Mouse (Mus musculus): ENCODE measurements at regions not wholly inside any gene's neighbourhood (a gene's known extent, or its start where the extent isn't known, plus 50 kb on each side); places are given as distances from the start of the nearest gene placed in this dataset.
"Not testable (repeated sequence)": the region's sequence is repeated elsewhere in the genome, so short reads cannot be mapped to it uniquely, and the experiment has no call there.

DNA sequence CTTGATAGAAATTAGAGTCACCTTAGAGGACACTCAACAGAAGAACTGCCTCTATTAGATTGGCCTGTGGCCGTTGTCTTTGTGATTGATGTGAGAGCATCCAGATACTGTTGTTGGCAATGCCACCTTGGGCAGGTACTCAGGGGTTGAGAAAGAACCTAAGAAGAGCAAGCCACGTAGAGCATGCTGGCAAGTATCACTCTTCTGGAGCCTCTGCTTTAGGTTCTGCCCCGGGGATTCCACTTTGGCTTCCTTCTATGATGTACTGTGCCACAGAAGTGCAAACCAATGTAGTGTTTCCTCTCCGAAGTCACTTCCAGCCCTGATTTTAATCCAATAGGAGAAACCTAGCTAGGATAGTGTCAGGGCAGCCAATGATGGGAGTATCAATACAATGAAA lies 98.3 kb upstream of the Fam84a start:
- no peak for DNase-seq (ENCODE audit: low spot score in 2 of 2)

DNA sequence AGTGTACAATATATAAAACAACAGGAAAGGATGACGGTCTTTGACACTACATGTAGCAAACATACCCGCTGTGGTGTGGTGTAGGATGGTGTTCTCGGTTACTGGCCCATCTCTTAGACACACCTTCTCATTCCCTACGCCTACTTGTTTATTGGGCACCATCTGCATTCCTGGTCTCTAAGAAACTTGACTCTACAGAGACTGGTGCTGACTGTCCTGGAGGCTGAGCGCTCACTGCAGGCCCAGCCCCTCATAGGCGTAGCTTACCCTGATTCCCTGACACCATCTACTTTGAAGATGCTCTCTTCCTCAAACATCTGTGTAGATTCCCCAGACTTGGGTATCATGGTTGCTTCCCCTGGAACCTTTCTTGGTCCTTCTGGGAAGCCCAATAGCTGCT lies 90.9 kb upstream of the Fam84a start:
- DNase-seq (ENCODE audit: low spot score in 2 of 2): not testable (repeated sequence)

DNA sequence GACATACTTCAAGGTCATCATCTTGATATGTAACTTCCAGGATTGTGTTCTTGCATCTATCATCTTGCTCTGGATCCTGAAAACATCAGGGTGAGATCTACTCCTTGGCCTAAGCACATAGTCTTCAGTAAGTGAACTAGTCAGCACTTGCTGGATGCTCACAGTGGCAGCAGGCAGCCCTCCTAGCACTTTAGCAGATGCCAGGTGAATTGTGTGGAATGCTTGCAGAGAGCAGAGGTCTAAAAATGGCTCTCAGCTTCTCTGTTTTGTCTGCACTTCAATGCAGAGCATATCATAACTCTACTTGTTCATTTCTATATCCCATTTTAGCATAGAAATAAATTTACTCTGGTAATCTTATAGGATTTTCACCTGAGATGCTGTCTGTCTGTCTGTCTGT lies 85.8 kb upstream of the Fam84a start:
- no peak for DNase-seq (ENCODE audit: low spot score in 2 of 2)

DNA sequence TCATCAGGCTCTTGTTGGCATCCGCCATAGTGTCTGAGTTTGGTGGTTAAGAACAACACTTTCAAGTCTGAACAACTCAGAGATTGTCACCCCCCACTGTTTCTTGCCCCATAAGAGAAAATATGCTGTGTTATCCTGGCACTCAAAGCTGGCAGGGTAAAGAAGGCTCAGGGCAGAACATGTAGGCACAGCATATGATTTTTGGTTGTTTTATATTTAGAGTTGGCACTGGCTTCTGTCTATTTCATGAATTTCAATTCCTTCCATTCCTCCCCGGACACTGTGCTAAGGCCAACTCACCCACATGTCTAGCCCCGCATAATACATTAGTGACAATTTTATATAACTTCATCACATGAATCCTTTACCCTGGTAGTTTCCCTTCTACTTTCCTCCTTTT lies 83.5 kb upstream of the Fam84a start:
- DNase-seq (ENCODE audit: low spot score in 2 of 2): no peak

DNA sequence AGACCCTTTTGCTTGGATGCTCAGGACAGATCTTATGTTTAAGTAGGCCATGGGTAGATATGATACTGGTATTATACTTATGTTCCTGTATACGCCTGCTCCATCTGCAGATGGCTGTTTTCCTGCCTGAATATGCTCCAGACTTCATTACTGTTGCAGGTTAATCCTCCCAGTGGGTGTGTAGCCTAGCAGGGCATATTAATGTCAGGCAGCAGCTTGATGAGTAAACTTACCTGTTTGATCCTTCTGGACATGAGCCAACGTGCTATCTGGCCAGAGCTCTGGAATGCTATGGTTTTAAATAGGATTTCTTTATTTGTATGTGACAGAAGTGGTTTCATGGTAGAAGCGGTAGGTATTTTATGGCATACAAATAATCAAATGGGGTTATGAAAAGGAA lies 60.8 kb upstream of the Fam84a start:
- no peak for DNase-seq (ENCODE audit: low spot score in 2 of 2)

DNA sequence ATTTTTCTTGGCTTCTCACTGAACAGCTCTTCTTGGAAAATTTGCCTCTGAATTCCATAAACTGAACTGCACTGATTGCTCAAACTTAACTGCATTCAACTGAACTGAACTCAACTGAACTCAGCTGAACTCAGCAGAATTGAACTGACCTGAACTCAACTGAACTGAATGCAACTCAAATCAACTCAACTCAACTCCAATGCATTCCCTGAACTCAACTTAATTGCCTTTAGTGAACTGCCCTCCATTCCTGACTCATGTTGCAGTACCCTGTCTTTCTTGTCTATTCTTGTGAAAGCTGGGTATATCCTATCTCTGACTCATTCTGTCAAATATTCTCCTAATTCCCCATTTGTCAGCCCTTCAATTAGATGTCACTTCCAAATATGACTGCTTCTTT lies 58.0 kb upstream of the Fam84a start:
- DNase-seq (ENCODE audit: low spot score in 2 of 2): no peak

DNA sequence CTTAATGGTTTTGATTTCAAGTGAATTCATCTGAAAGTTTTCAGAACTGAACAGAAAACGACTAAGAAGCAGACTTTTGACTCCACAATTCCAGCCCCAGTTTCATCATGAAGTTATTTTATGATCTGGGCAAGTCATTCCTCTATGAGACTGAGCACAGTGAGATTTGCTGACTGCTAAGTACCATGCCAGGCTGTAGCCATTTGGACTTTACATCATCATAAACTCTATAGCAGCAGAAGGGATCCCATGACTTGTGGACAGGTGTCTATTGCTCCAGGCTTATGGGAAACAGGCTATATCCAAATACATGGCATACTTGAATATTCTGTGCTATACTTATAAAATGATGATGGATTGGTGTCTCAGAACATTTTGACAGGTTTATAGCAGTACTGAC lies 55.4 kb upstream of the Fam84a start:
- DNase-seq (ENCODE audit: low spot score in 2 of 2): no peak

DNA sequence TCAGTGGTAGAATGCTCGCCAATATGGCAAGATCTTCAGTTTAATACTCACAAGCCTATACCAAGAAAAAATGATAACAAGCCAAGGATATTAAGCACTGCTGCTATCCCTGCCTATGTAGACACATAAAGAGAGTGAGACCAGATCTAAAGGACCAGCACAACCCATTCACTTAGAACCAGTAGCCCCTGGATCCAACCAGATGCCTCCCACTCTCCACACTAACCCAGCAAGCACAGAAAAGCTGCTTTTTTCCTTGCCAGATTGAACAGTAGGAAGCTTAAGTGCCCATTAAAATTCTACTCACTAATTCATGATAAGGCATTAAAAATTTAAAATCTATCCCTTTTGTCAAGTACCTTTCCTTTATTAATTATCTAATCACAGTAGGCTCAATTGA lies 52.6 kb upstream of the Fam84a start:
- no peak for DNase-seq (ENCODE audit: low spot score in 2 of 2)

Data from adrenal gland, adult 18-20 months (tissue).